Mouse (Mus musculus) liver, postnatal 0 days (tissue): ENCODE measurements around the gene Fbxw10.

Experiments
- CTCF ChIP-seq: sonication (generic); IDR thresholded peaks from 2 replicates; pipeline ENCODE4 v1.5.1; 2016; ENCODE audit warnings: antibody characterized with exemption, low read depth
- EP300 ChIP-seq: IDR thresholded peaks from 2 replicates; pipeline ENCODE4 v1.6.1; 2016; ENCODE audit warnings: antibody characterized with exemption, low read depth, mild to moderate bottlenecking

GRCm38 (mm10) chr11:62876445-62876844, 29.6 kb downstream of the Fbxw10 start:
- TF ChIP-seq CTCF (no peak), EP300 (no peak)
